Mouse (Mus musculus): ENCODE data around the gene Rnpepl1. TPM values are rescaled to one million over a fixed set of nuclear protein-coding genes. Genes with fewer than 3 reads are reported as not detected.
"Not testable (repeated sequence)": the region's sequence is repeated elsewhere in the genome, so short reads cannot be mapped to it uniquely, and the experiment has no call there.

Gene Rnpepl1
- polyA plus RNA-seq, 1 experiment from 2014 or later = 40.8 TPM

DNA sequence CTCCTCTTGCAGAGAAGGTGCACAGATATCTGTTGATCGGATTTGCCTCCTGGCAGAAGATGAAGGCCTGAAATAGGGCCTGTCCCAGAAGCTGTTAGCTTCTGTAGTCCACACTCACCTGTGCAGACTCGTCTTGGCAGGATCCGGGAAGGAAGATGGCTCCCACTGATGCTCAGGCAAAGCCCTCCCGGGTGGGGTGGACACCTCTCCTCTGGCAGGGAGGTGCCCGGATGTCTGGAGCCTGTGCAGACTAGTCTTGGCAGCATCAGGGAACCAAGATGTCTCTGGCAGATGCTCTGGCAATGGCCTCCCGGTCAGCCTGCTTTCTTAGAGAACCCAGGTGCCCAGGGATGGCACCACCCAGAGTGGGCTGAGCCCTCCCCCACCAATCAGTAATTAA, 60.2 kb downstream of the Rnpepl1 start:
- not testable (repeated sequence) for ATAC-seq (ENCODE audit: insufficient number of reproducible peaks, insufficient read depth, low FRiP score, low read depth); H3K4me3 ChIP-seq (ENCODE audit: control insufficient read depth in 1 of 2, insufficient read depth in 1 of 2, low read depth in 1 of 2, low read length in 2 of 2); H3K4me2 ChIP-seq (ENCODE audit: low read length); H3K4me1 ChIP-seq (ENCODE audit: control insufficient read depth in 2 of 2, insufficient read depth in 2 of 2, low read length in 2 of 2); H3K9me3 ChIP-seq (ENCODE audit: control insufficient read depth, low read length); H3K9ac ChIP-seq (ENCODE audit: low read length); H3K27ac ChIP-seq (replicated peaks in 1 of 2; ENCODE audit: control insufficient read depth in 1 of 2, insufficient read depth in 1 of 2, low read depth in 2 of 2, low read length in 2 of 2); H3K36me3 ChIP-seq (ENCODE audit: control insufficient read depth, insufficient read depth, low read length); H3K27me3 ChIP-seq (ENCODE audit: control insufficient read depth, insufficient read depth, low read length)
- 79% methylated on average over 6 of the region's 6 CpGs for WGBS

DNA sequence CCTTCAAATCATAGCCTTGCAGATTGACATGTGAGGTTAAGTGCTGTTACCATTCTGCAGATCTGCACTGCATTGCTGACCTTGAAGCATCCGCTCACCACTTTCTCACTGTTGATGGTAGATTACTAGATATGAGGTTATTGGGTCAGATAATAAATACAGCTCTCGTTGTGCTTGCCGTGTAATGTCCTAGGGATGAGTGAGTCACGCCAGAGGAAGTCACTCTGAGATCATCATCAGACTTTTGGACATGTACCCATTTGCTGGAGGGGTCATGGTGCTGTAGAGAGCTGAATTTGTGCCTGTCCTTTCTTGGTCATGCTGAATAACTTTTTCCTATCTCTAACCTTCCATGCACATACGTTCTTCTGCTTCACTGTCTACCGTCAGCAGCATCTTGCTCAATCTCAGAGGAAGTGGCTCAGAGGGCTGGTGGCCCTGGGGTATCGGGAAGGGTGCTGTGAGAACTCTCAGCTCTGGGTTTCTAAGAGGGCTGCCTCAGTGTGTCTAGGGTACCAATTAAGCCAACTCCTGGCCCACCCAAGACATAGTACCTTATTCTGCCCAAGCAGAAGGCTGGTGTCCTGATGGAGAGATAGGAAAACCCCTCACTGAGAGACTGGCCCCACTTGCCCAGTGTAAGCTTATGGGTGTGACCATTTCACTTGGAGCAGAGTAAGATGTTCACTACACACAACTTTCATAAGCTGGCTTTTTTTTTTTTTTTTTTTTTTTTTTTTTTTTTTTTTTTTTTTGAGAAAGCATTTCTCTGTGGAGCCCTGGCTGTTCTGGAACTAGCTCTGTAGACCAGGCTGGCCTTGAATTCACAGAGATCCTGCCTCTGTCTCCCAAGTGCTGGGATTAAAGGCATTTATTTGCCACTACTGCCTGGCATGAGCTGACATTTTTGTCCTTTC, 61.6 kb downstream of the Rnpepl1 start:
- H3K9me3 ChIP-seq (ENCODE audit: control insufficient read depth, low read length) = no peaks in the 10 kb centered on the region
- H3K36me3 ChIP-seq (ENCODE audit: control insufficient read depth, insufficient read depth, low read length) = no peaks in the 10 kb centered on the region
- H3K9ac ChIP-seq (ENCODE audit: low read length) = no peak overlapping the region
- H3K4me2 ChIP-seq (ENCODE audit: low read length) = no peak overlapping the region
- ATAC-seq (ENCODE audit: insufficient number of reproducible peaks, insufficient read depth, low FRiP score, low read depth) = no peak
- H3K27ac ChIP-seq (replicated peaks in 1 of 2; ENCODE audit: control insufficient read depth in 1 of 2, insufficient read depth in 1 of 2, low read depth in 2 of 2, low read length in 2 of 2) = peak overlapping the region in 1 of 2 experiments; percentile 51; a peak in 2 of 4 replicates
- no peaks in the 10 kb centered on the region for H3K27me3 ChIP-seq (ENCODE audit: control insufficient read depth, insufficient read depth, low read length)
- WGBS = 66% methylated on average over 7 of the region's 7 CpGs
- H3K4me3 ChIP-seq (ENCODE audit: control insufficient read depth in 1 of 2, insufficient read depth in 1 of 2, low read depth in 1 of 2, low read length in 2 of 2) = no peak overlapping the region
- peaks cover 13 to 18% of the 10 kb centered on the region in 2 experiments for H3K4me1 ChIP-seq (ENCODE audit: control insufficient read depth in 2 of 2, insufficient read depth in 2 of 2, low read length in 2 of 2)

DNA sequence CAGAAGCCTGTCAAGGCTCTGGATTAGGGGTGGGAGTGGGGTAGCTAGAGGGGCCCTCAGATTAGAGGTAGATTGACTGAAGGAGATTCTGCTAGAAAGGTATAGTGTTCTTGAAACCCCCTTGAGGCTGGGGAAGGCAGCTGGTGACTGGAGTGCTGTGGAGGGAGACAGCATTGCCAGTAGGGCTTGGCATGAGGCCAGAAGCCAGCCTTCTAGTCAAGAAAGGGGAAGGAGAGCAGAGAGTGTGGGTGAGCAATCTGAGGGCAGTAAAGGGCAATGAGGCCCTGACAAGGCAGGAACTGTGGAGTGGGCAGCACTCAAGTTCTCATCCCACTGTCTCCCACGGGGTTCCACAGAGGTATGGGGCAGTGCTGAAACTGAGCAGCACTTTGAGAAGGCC, 62.3 kb downstream of the Rnpepl1 start:
- Histone ChIP-seq H3K9me3 (ENCODE audit: control insufficient read depth, low read length) (no peaks in the 10 kb centered on the region), H3K9ac (ENCODE audit: low read length) (no peak overlapping the region), H3K27me3 (ENCODE audit: control insufficient read depth, insufficient read depth, low read length) (no peaks in the 10 kb centered on the region), H3K4me2 (ENCODE audit: low read length) (no peak overlapping the region), H3K4me3 (ENCODE audit: control insufficient read depth in 1 of 2, insufficient read depth in 1 of 2, low read depth in 1 of 2, low read length in 2 of 2) (no peak overlapping the region), H3K4me1 (ENCODE audit: control insufficient read depth in 2 of 2, insufficient read depth in 2 of 2, low read length in 2 of 2) (peaks cover 13 to 19% of the 10 kb centered on the region in 2 experiments), H3K27ac (replicated peaks in 1 of 2; ENCODE audit: control insufficient read depth in 1 of 2, insufficient read depth in 1 of 2, low read depth in 2 of 2, low read length in 2 of 2) (peak overlapping the region in 1 of 2 experiments; percentile 51; a peak in 2 of 4 replicates), H3K36me3 (ENCODE audit: control insufficient read depth, insufficient read depth, low read length) (no peaks in the 10 kb centered on the region)
- 0 out of 2 replicates have a peak, but pooled peaks have one; percentile 35 for ATAC-seq (ENCODE audit: insufficient number of reproducible peaks, insufficient read depth, low FRiP score, low read depth)
- WGBS = 18% methylated on average over 1 of the region's 1 CpGs

Other genes with a start within 250 kb of the Rnpepl1 start
- gene Gpc1, start 79.1 kb upstream of the Rnpepl1 start, polyA plus RNA-seq (2014; fragmentation: Nextera tagmentation; extraction: Ambion mirVana) = 55.3 and 59.7 TPM in 2 replicates
- 0.16 and 0.89 TPM in 2 replicates for gene Ankmy1, start 7.9 kb upstream of the Rnpepl1 start, polyA plus RNA-seq (2014; fragmentation: Nextera tagmentation; extraction: Ambion mirVana)
- 15.6 and 16.5 TPM in 2 replicates for gene Dusp28, start 3.8 kb upstream of the Rnpepl1 start, polyA plus RNA-seq (2014; fragmentation: Nextera tagmentation; extraction: Ambion mirVana)
- gene Capn10, start 23.6 kb downstream of the Rnpepl1 start, polyA plus RNA-seq (2014; fragmentation: Nextera tagmentation; extraction: Ambion mirVana) = 15.7 and 16.9 TPM in 2 replicates
- 0.44 and 0.54 TPM in 2 replicates for gene Gpr35, start 40.1 kb downstream of the Rnpepl1 start, polyA plus RNA-seq (2014; fragmentation: Nextera tagmentation; extraction: Ambion mirVana)
- gene Aqp12, start 95.6 kb downstream of the Rnpepl1 start, polyA plus RNA-seq (2014; fragmentation: Nextera tagmentation; extraction: Ambion mirVana) = 0.19 TPM in 1 of 2 replicates, not detected in the other
- gene Kif1a, start 191.2 kb downstream of the Rnpepl1 start, polyA plus RNA-seq (2014; fragmentation: Nextera tagmentation; extraction: Ambion mirVana) = 7.8 and 11.6 TPM in 2 replicates
- gene Agxt, start 224.5 kb downstream of the Rnpepl1 start, polyA plus RNA-seq (2014; fragmentation: Nextera tagmentation; extraction: Ambion mirVana) = not detected in 2 replicates

Measured in heart, embryonic 14.5 days (tissue).